Mouse (Mus musculus) MEL (cell line): Measurements from ENCODE around the gene Ikzf1. TPM values are rescaled to one million over a fixed set of nuclear protein-coding genes. Genes with fewer than 3 reads are reported as not detected.

Experiments
- DNase-seq: peaks from one replicate; pipeline ENCODE4 v3.0.0; 2011; ENCODE audit warnings: low read depth, low spot score
- H3K27ac ChIP-seq: 2 replicates; pipeline ENCODE4 v1.5.1; 2012; ENCODE audit warnings: low read depth, mild to moderate bottlenecking, control low read depth, low read length, moderate library complexity; ENCODE audit not compliant: control insufficient read depth
- H3K27me3 ChIP-seq, 2 experiments: fragments of 150-350 bp in 1 of 2; sonication (generic) in 1 of 2; 2 replicates each; pipeline ENCODE4 v1.6.1; 2012; ENCODE audit warnings: low read length in 2 of 2, mild to moderate bottlenecking in 2 of 2, improper control_type of control experiment in 1 of 2, moderate library complexity in 1 of 2; ENCODE audit not compliant: insufficient read depth in 2 of 2, control insufficient read depth in 1 of 2
- H3K36me3 ChIP-seq, 2 experiments: 2 replicates each; pipeline ENCODE4 v1.6.1; 2012 to 2014; ENCODE audit warnings: low read length in 2 of 2, improper control_type of control experiment in 1 of 2, inconsistent platforms in 1 of 2, mild to moderate bottlenecking in 1 of 2; ENCODE audit not compliant: insufficient read depth in 2 of 2, control insufficient read depth in 1 of 2
- H3K4me1 ChIP-seq, 2 experiments: fragments of 150-350 bp in 1 of 2; sonication (generic) in 1 of 2; 2 replicates each; pipeline ENCODE4 v1.6.1; 2012; ENCODE audit warnings: low read length in 2 of 2, improper control_type of control experiment in 1 of 2, mild to moderate bottlenecking in 1 of 2; ENCODE audit not compliant: insufficient read depth in 2 of 2, control insufficient read depth in 1 of 2
- H3K4me3 ChIP-seq, 2 experiments: fragments of 150-350 bp in 1 of 2; sonication (generic) in 1 of 2; 2 replicates each; pipeline ENCODE4 v1.5.1; 2012; ENCODE audit warnings: low read depth in 2 of 2, low read length in 2 of 2, mild to moderate bottlenecking in 2 of 2, moderate library complexity in 2 of 2, control low read depth in 1 of 2, improper control_type of control experiment in 1 of 2; ENCODE audit not compliant: control insufficient read depth in 1 of 2, insufficient read depth in 1 of 2
- H3K79me2 ChIP-seq: 2 replicates; pipeline ENCODE4 v1.6.1; 2012; ENCODE audit warnings: mild to moderate bottlenecking, low read length, moderate library complexity; ENCODE audit not compliant: control insufficient read depth, poor library complexity, insufficient read depth
- H3K9ac ChIP-seq: 2 replicates; pipeline ENCODE4 v1.6.1; 2012; ENCODE audit warnings: low read depth, mild to moderate bottlenecking, control low read depth, low read length, moderate library complexity; ENCODE audit not compliant: control insufficient read depth, poor library complexity, severe bottlenecking
- H3K9me3 ChIP-seq: fragments of 150-350 bp; sonication (generic); replicated peaks from 2 replicates; pipeline ENCODE4 v1.6.1; 2012; ENCODE audit warnings: mild to moderate bottlenecking, low read length, improper control_type of control experiment, moderate library complexity; ENCODE audit not compliant: insufficient read depth
- BHLHE40 ChIP-seq: IDR thresholded peaks from 2 replicates; pipeline ENCODE4 v1.6.1; 2012; ENCODE audit warnings: low read depth, mild to moderate bottlenecking, inconsistent platforms, low read length, improper control_type of control experiment, borderline replicate concordance
- CHD2 ChIP-seq: IDR thresholded peaks from 2 replicates; pipeline ENCODE4 v1.6.1; 2011; ENCODE audit warnings: low read length, improper control_type of control experiment
- CTCF ChIP-seq, 3 experiments: IDR thresholded peaks in 2 of 3; conservative IDR thresholded peaks in 1 of 3; 2 replicates each; pipeline ENCODE4 v1.5.1; 2011 to 2012; ENCODE audit warnings: low read length in 3 of 3, low read depth in 2 of 3, mild to moderate bottlenecking in 2 of 3, improper control_type of control experiment in 1 of 3, inconsistent platforms in 1 of 3, mixed read lengths in 1 of 3, moderate library complexity in 1 of 3; ENCODE audit not compliant: control insufficient read depth in 1 of 3, insufficient read depth in 1 of 3, poor library complexity in 1 of 3, severe bottlenecking in 1 of 3
- E2F4 ChIP-seq: IDR thresholded peaks from 2 replicates; pipeline ENCODE4 v1.6.1; 2011; ENCODE audit warnings: low read depth, low read length, improper control_type of control experiment, borderline replicate concordance
- EP300 ChIP-seq, 2 experiments: IDR thresholded peaks; 2 replicates each; pipeline ENCODE4 v1.6.1; 2011; ENCODE audit warnings: improper control_type of control experiment in 2 of 2, low read length in 2 of 2, low read depth in 1 of 2, mild to moderate bottlenecking in 1 of 2
- ETS1 ChIP-seq: IDR thresholded peaks from 2 replicates; pipeline ENCODE4 v1.6.1; 2012; ENCODE audit warnings: low read depth, mild to moderate bottlenecking, inconsistent platforms, low read length, improper control_type of control experiment, moderate library complexity
- GATA1 ChIP-seq: IDR thresholded peaks from 2 replicates; pipeline ENCODE4 v1.6.1; 2011; ENCODE audit warnings: low read depth, low read length, improper control_type of control experiment
- HCFC1 ChIP-seq: IDR thresholded peaks from 2 replicates; pipeline ENCODE4 v1.6.1; 2012; ENCODE audit warnings: low read depth, mild to moderate bottlenecking, inconsistent platforms, low read length, improper control_type of control experiment, moderate library complexity
- KAT2A ChIP-seq: conservative IDR thresholded peaks from 2 replicates; pipeline ENCODE4 v1.6.1; 2012; ENCODE audit warnings: low read depth, low read length, improper control_type of control experiment, inconsistent platforms
- MAZ ChIP-seq: IDR thresholded peaks from 2 replicates; pipeline ENCODE4 v1.6.1; 2012; ENCODE audit warnings: low read depth, mild to moderate bottlenecking, inconsistent platforms, low read length, improper control_type of control experiment
- MEF2A ChIP-seq: IDR thresholded peaks from 2 replicates; pipeline ENCODE4 v1.6.1; 2014; ENCODE audit warnings: low read depth, mild to moderate bottlenecking, inconsistent platforms, low read length, improper control_type of control experiment; ENCODE audit not compliant: poor library complexity, insufficient replicate concordance, severe bottlenecking; ENCODE audit errors: extremely low read depth
- MXI1 ChIP-seq: IDR thresholded peaks from 2 replicates; pipeline ENCODE4 v1.6.1; 2011; ENCODE audit warnings: mild to moderate bottlenecking, low read depth, low read length, improper control_type of control experiment
- MYB ChIP-seq: IDR thresholded peaks from 2 replicates; pipeline ENCODE4 v1.6.1; 2011; ENCODE audit warnings: mild to moderate bottlenecking, low read depth, low read length, improper control_type of control experiment
- MYC ChIP-seq: IDR thresholded peaks from 2 replicates; pipeline ENCODE4 v1.6.1; 2011; ENCODE audit warnings: low read depth, mild to moderate bottlenecking, low read length, improper control_type of control experiment, moderate library complexity
- NELFE ChIP-seq: IDR thresholded peaks from 2 replicates; pipeline ENCODE4 v1.6.1; 2011; ENCODE audit warnings: low read depth, low read length, improper control_type of control experiment
- POLR2A ChIP-seq, 2 experiments: IDR thresholded peaks; 2 replicates each; pipeline ENCODE4 v1.6.1; 2011 to 2012; ENCODE audit warnings: low read length in 2 of 2, mild to moderate bottlenecking in 2 of 2, control low read depth in 1 of 2, improper control_type of control experiment in 1 of 2, low read depth in 1 of 2, moderate library complexity in 1 of 2; ENCODE audit not compliant: control insufficient read depth in 1 of 2, insufficient read depth in 1 of 2, poor library complexity in 1 of 2
- POLR2AphosphoS2 ChIP-seq: IDR thresholded peaks from 2 replicates; pipeline ENCODE4 v1.6.1; 2011; ENCODE audit warnings: low read length, improper control_type of control experiment
- POLR2AphosphoS5 ChIP-seq: IDR thresholded peaks from 2 replicates; pipeline ENCODE4 v1.6.1; 2012; ENCODE audit warnings: low read depth, borderline replicate concordance, mild to moderate bottlenecking, inconsistent platforms, low read length, moderate library complexity, mixed read lengths
- RCOR1 ChIP-seq: IDR thresholded peaks from 2 replicates; pipeline ENCODE4 v1.6.1; 2012; ENCODE audit warnings: low read depth, mild to moderate bottlenecking, inconsistent platforms, low read length, improper control_type of control experiment
- SIN3A ChIP-seq: IDR thresholded peaks from 2 replicates; pipeline ENCODE4 v1.6.1; 2012; ENCODE audit warnings: low read length, improper control_type of control experiment, inconsistent platforms
- TAL1 ChIP-seq: IDR thresholded peaks from 2 replicates; pipeline ENCODE4 v1.6.1; 2012; ENCODE audit warnings: mild to moderate bottlenecking, inconsistent platforms, low read length, moderate library complexity, mixed read lengths
- TBP ChIP-seq: IDR thresholded peaks from 2 replicates; pipeline ENCODE4 v1.8.0; 2011; ENCODE audit warnings: low read depth, low read length, improper control_type of control experiment
- TCF12 ChIP-seq: IDR thresholded peaks from 2 replicates; pipeline ENCODE4 v1.6.1; 2014; ENCODE audit warnings: low read depth, mild to moderate bottlenecking, inconsistent platforms, low read length, improper control_type of control experiment, moderate library complexity
- UBTF ChIP-seq: IDR thresholded peaks from 2 replicates; pipeline ENCODE4 v1.6.1; 2012; ENCODE audit warnings: low read depth, mild to moderate bottlenecking, inconsistent platforms, low read length, improper control_type of control experiment, moderate library complexity, borderline replicate concordance; ENCODE audit not compliant: insufficient read depth
- USF1 ChIP-seq: IDR thresholded peaks from 2 replicates; pipeline ENCODE4 v1.6.1; 2014; ENCODE audit warnings: low read depth, mild to moderate bottlenecking, inconsistent platforms, low read length, improper control_type of control experiment, moderate library complexity
- ZKSCAN1 ChIP-seq: IDR thresholded peaks from 2 replicates; pipeline ENCODE4 v1.6.1; 2012; ENCODE audit warnings: low read depth, mild to moderate bottlenecking, inconsistent platforms, low read length, improper control_type of control experiment, moderate library complexity
- polyA plus RNA-seq, 2 experiments: library from polyadenylated mRNA; stranded (reverse) in 1 of 2; unstranded in 1 of 2; fragments of >175 nt in 1 of 2; fragments of >200 nt in 1 of 2; gene quantifications; 2 replicates each; pipeline versions ENCODE4 v1.2.1 to v1.2.4; 2012; ENCODE audit warnings: low replicate concordance in 2 of 2, low read depth in 1 of 2; ENCODE audit not compliant: insufficient read length in 2 of 2, insufficient read depth in 1 of 2, missing spikeins in 1 of 2
- total RNA-seq: library from RNA; depleted of rRNA; stranded (reverse); fragments of 300-350 nt; gene quantifications from 2 replicates; pipeline ENCODE4 v1.2.3, GENCODE M21; 2012

Gene Ikzf1
- total and polyA plus RNA-seq, 3 experiments = 28.0 to 128 (median 90.6) TPM

DNA sequence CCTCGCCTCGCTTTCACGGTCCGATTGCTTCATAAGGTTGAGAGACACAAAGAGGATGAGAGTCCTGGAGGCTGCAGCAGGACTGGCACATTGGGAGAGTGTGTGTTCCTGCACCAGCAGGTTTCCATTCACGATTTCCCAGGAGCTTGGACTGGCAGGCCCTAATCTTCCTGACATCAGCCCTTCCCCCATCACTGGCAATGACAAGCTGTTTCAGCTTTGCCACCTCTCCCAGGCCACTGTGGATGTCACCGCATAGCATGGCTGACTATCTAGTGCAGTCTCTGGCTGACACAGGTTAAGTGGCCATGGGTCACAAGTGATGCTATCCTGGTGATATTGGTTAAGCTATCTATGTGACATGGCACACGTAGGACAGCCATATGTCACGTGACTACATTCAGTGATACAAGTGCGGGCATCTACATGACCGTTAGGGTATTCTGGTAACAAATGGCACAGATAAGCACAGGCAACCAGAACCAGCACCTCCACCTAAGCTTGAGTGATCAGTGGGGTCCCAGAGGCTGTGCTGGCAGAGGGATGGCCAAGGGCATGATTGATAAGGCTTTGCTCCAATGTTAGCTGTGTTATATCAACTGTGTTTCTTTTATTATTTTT is 43.2 kb downstream of the Ikzf1 start:
- H3K4me3 ChIP-seq = no peak overlapping the region
- TF ChIP-seq GATA1 = peak; percentile 36; the same call in 1 of the 2 replicates
- TF ChIP-seq CHD2 = no peak
- TF ChIP-seq TAL1 = no peak; the same call in 1 of the 2 replicates
- no peak for TF ChIP-seq CTCF (IDR thresholded peaks at IDR 0.05 in 2 of 3, conservative IDR thresholded peaks at IDR 0.05 in 1 of 3; ENCODE audit: control insufficient read depth in 1 of 3, insufficient read depth in 1 of 3, low read depth in 2 of 3, low read length in 3 of 3, poor library complexity in 1 of 3, severe bottlenecking in 1 of 3)
- no peak for TF ChIP-seq POLR2AphosphoS2
- no peak for TF ChIP-seq POLR2AphosphoS5
- TF ChIP-seq HCFC1 = no peak
- TF ChIP-seq USF1 = peak; percentile 68
- no peak for TF ChIP-seq E2F4
- TF ChIP-seq BHLHE40 = no peak
- TF ChIP-seq KAT2A = no peak
- no peak for DNase-seq
- peaks cover 28% of the 10 kb centered on the region for H3K79me2 ChIP-seq
- peaks cover 25 to 94% of the 10 kb centered on the region in 2 experiments for H3K36me3 ChIP-seq
- no peaks in the 10 kb centered on the region for H3K27me3 ChIP-seq
- H3K4me1 ChIP-seq = peaks cover 44 to 77% of the 10 kb centered on the region in 2 experiments
- no peaks in the 10 kb centered on the region for H3K9me3 ChIP-seq
- H3K27ac ChIP-seq = peak overlapping the region; percentile 96
- H3K9ac ChIP-seq = no peak overlapping the region

DNA sequence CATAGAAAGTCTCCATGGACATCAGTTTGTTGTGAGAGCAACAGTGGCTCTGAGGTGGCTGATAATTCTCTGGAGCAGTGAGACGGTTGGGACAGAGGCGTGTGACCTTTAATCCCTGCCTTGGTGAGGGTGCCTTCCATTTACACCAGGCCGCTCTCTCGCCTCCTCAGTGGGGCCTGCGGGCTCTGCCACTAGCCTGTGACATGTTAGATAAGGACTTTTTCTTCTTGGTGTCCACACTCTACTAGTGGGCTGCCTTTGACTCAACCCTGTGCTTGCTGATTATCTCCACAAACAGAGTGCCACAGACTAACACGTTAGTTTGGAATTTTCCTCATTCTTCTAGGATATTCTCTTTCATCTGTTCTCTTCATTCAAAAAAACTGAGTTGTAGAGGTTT is 44.4 kb downstream of the Ikzf1 start:
- peak overlapping the region; percentile 37 for H3K9ac ChIP-seq
- H3K4me3 ChIP-seq = no peak overlapping the region
- no peaks in the 10 kb centered on the region for H3K27me3 ChIP-seq
- H3K27ac ChIP-seq = peak overlapping the region; percentile 96
- no peaks in the 10 kb centered on the region for H3K9me3 ChIP-seq
- TF ChIP-seq GATA1 (peak; percentile 92), RCOR1 (peak; percentile 59; the same call in 1 of the 2 replicates), EP300 (IDR thresholded peaks at IDR 0.05; ENCODE audit: low read depth in 1 of 2, low read length in 2 of 2) (peak; percentile 93), MEF2A (no peak), TBP (0 out of 2 replicates have a peak, but pooled peaks have one; percentile 39), NELFE (no peak), SIN3A (peak; percentile 74; the same call in 1 of the 2 replicates), POLR2A (IDR thresholded peaks at IDR 0.05; ENCODE audit: control insufficient read depth in 1 of 2, insufficient read depth in 1 of 2, low read depth in 1 of 2, low read length in 2 of 2, poor library complexity in 1 of 2) (peak in 1 of 2 experiments; percentile 47; a peak in 1 of 4 replicates), ZKSCAN1 (no peak), TCF12 (peak; percentile 89), MYB (peak; percentile 73), UBTF (no peak), ETS1 (peak; percentile 53; the same call in 1 of the 2 replicates), MXI1 (no peak), MYC (0 out of 2 replicates have a peak, but pooled peaks have one; percentile 58), MAZ (0 out of 2 replicates have a peak, but pooled peaks have one; percentile 40), TAL1 (peak; percentile 96)
- H3K36me3 ChIP-seq = peaks cover 23 to 98% of the 10 kb centered on the region in 2 experiments
- H3K4me1 ChIP-seq = peaks cover 55 to 85% of the 10 kb centered on the region in 2 experiments
- DNase-seq = peak; percentile 84
- H3K79me2 ChIP-seq = peaks cover 26% of the 10 kb centered on the region
